Mouse (Mus musculus): ENCODE results near the gene Tgfb3. TPM values are rescaled to one million over a fixed set of nuclear protein-coding genes. Genes with fewer than 3 reads are reported as not detected.

Tgfb3 gene
- 0.76 TPM for polyA plus RNA-seq (2017; shearing (Covaris generic))

DNA sequence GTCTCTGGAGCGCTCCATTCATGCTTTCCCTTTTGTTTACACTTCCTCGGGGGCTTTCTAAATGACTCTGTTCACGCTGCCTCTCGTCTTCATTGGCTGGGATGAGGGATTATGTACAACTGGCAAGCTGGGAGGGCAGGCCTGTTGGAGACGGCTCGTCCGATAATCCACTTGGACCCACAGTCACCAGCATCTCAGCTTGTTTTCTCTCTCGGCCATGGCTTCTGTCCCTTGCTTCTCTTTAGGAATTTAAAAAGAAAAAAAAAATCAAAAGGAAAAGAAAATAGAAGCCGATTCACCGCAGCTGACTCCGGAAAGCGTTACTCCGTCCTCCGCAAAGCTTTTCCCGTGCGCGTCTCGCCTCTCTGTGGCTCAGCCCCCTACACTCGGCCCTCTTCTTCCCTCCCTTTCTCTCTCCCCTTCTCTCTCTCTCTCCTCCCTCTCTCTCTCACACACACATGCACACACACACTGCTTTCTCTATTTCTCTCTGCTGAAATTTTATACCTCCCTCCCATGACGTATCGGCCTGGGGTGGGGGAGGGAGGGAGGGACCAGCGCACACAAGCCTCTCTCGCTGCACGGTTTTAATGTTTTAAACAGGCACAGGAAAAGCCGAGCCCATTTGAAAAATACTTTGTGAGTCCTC lies at the start of gene Tgfb3:
Tgfb3 (minus strand) TSS at position 489 of the 649 bp plus-strand sequence.

DNA sequence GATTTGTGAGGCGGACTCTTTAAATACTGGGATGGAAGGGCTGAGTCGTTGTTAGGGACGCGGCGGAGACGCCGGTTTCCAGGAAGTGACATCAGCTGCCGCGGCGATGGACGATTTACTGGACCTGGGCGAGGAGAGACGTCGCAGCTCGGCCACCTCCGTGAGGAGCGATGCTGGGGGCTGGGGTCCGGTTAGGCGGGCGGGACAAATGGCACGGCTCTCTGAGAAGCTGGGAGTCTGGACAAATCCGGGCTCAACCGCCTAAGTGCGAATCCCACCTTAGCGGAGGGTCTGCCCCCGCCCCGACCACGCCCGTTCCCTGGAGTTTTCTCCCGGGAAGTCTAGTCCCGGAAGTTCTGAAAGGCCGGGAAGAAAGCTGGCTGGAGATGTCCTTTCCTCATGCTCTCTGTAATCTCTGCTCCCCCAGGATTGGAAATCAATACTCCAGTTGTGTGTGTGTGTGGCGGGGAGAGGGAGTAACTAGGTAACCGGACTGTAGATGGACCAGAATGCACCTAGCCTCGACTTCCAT lies 3.7 kb upstream of the Tgfb3 start, which contains the start of gene Ift43:
Ift43 (plus strand) TSS at position 61 of the 532 bp plus-strand sequence.

Other genes starting within 250 kb of the Tgfb3 start
- 5.6 TPM for gene Ift43, start 3.5 kb upstream of the Tgfb3 start, polyA plus RNA-seq (2017; shearing (Covaris generic))
- gene Gpatch2l, start 162.8 kb upstream of the Tgfb3 start, polyA plus RNA-seq (2017; shearing (Covaris generic)): 40.4 TPM

Data from inflammation-experienced regulatory T-cells, adult 16 weeks (primary cell).